Mouse (Mus musculus): ENCODE measurements around the gene Neurl4.

DNA sequence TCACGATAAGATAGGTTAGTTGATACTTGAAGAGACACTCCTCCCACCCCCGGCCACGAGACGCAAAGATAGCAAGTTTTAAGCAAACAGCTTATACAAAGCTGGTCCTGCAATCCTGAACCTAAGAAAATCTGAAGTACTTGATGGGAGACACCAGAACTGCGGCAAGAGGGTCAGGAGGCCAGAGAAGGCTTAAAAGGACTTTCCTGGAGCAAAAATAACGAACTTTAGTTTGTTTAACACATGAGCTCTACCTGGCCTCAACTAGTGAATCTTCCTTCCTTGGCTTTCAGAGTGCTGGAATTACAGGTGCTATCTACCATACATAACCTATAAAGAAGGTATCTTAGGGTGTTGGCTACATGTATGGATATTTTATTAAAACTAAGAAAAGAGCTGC is 33.8 kb downstream of the Neurl4 start:
- TF ChIP-seq CTCF (IDR thresholded peaks at IDR 0.05; ENCODE audit: extremely low read depth, insufficient read depth, low read length) = no peak
- TF ChIP-seq POLR2A (IDR thresholded peaks at IDR 0.05; ENCODE audit: extremely low read depth, insufficient read depth, low read length) = no peak
